Mouse (Mus musculus) gastrocnemius, postnatal 14 days (tissue): ENCODE data around the gene Fth1. TPM values are rescaled to one million over a fixed set of nuclear protein-coding genes. Genes with fewer than 3 reads are reported as not detected.
"Not testable (repeated sequence)": the region's sequence is repeated elsewhere in the genome, so short reads cannot be mapped to it uniquely, and the experiment has no call there.

Experiments used
- DNase-seq: peaks from one replicate; pipeline ENCODE4 v3.0.0; 2021; ENCODE audit warnings: mixed read lengths
- intact Hi-C: fragments of 180-260 bp; cut with DNase I; formaldehyde crosslinking; loops from one replicate; pipeline ENCODE4 v1.15.1; 2025; ENCODE audit warnings: low total_unique reads
- total RNA-seq, 2 experiments: library from RNA; stranded (reverse); gene quantifications; 2 replicates each; pipeline ENCODE4 v1.2.3; 2021

Fth1 gene
- total RNA-seq, 2 experiments from 2014 or later = 2,162 to 2,185 TPM

DNA sequence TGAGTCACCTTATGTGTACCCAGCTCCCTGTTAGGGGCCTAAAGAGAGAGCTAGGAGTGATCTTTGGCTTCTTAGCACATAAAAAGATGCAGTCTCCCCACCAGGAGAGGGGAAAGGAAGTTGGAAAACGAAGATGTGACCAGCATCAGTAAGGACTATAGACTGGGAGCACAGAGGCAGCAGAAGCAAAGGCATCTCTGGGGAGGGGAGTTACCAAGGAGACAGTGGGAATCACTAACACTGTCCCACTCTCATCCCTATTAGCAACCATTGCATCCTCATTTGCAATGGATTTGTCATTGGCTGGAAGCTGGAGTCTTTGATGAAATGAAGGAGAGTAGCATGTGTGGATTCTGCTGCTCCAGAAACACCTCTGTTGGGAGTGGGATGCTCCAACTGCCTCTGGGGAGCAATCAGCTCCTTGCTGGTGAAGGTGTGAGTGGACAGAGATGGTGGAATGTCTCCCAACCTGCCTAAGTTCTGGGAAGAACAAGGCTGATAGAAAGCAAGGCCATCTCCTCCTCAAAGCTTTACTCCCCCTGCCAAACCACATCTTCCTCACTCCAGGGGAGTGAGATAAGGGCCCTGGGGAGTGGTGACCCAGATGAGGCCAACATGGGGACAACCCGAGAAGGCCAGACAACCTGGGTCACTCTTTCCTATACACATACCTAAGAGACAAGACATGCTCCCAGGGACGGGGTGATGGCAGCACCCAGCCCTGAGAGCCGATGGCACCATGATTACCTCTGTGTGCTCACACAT, 23.6 kb upstream of the Fth1 start:
- intact Hi-C loops = no loop called here
- DNase-seq = no peak

- no peak for DNase-seq
- intact Hi-C loops = no loop called here
Measured at GRCm38 (mm10) chr19:9957965-9958364, 22.4 kb upstream of the Fth1 start.

DNA sequence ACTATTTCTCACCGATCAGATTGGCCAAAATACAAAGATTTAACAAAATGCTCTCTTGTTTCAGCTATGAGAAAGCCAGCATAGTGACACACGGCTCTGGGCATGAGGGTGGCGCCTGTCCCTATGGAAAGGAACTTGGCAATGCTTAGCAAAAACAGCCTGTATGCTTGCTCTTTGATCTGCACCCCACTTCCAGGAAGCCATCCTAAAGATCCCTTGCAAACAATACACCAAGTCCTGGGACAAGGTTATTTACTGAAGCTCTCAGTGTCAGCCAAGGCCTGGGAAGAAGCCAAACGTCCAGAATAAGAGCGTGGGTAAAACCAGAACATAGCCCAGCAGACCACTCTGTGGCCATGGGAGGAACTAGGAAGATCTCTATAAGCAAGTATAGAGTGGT, 19.6 kb upstream of the Fth1 start:
- DNase-seq = no peak
- intact Hi-C loops = no loop called here

- no peak for DNase-seq
- intact Hi-C loops = no loop called here
Measured at GRCm38 (mm10) chr19:9964205-9964916, 16.0 kb upstream of the Fth1 start.

DNA sequence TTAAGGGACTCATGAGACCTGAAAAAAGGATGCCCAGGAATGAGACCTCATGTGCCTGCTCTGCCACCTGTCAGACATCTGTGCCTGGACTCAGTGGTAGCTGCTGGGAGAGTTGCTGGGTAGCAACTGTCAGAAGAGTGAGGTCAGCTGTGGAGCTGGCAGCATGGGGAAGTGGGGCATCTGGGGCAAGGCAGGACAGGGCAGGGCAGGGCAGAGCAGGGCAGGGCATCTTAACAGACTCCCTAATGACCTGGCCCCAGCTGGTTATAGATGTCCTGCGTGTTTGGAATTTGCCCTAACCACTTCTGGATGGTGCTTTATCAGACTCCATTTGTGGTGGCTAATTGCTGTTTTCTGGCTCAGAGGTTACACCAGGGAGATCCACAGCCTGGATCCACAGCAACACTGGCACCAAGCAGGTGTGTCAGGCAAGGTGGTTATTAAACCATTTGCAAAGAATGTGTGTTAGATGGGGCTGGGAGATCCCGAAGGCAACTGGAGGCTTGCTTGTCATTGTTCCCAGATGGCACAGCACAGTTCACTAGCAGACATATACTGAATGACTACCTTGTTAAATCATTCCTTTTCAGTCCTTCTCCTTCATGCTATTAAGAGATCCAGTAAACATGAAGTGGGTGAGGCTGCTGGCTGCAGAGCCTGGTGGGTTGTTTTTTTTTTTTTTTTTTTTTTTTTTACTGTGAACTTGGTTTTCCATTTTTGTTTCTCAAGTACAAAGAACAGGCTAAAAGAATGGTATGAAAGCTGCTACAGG, 14.1 kb upstream of the Fth1 start:
- peak; percentile 36 for DNase-seq
- intact Hi-C loops = no loop called here

DNA sequence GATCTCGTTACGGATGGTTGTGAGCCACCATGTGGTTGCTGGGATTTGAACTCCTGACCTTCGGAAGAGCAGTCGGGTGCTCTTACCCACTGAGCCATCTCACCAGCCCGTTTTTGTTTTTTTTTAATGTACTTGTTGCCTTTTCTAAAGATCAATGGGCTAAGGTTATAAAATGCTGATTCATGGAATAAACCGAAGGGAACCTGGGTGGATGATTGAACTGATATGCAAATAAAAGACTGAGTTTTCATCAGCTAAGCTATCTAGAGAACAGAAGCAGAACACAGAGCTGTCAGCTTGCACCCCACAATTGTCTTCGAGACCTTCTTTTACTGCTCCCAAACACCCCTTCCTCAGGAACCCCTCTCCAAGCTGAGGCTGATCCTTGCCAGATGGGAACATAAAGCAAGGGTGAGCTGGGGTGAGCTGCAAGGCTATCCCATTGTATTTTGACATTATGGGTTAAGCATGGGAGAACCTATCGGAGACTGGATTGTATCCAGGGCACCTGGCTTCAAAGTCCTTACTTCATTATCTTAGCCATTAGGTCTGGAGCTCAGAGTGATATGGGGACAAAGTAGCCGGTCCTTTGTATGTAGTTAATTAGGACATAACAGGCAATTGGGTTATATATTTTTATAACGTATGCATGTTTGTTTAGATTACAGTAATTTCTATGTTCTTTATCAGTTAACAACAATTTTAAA, 12.2 kb upstream of the Fth1 start:
- DNase-seq = no peak
- intact Hi-C loops = no loop called here

DNA sequence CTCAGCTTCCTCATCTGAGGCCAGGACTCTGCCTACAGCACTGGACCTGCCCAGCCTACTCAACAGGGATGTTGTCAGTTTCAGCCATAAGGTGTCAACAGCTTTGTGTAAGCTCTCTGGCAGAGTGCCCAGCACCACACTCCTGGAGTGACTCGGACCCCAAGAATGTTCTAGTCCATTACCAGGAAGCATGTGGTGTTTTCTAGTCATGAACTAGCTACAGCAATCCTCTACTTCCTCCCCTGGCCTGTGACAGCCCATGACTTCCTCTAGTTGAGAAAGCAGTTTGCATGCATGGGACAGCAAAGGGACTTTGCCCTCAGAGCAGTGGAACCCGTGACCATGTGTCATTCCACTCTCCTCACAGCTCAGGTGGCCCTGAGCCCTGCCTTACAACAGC, 5.5 kb upstream of the Fth1 start:
- DNase-seq, intact Hi-C loops: not testable (repeated sequence)

- intact Hi-C loops = no loop called here
- no peak for DNase-seq
Measured at GRCm38 (mm10) chr19:9977085-9977484, 3.3 kb upstream of the Fth1 start.

GRCm38 (mm10) chr19:9978431-9978951, 1.9 kb upstream of the Fth1 start:
- DNase-seq = peak; percentile 81
- intact Hi-C loops = no loop called here

GRCm38 (mm10) chr19:9979156-9979555, 1.2 kb upstream of the Fth1 start:
- DNase-seq = no peak
- intact Hi-C loops = no loop called here

GRCm38 (mm10) chr19:9981621-9982020, 1.2 kb downstream of the Fth1 start:
- no peak for DNase-seq
- intact Hi-C loops = no loop called here

GRCm38 (mm10) chr19:9982151-9982851, 1.9 kb downstream of the Fth1 start:
- peak; percentile 97 for DNase-seq
- intact Hi-C loops = no loop called here

- intact Hi-C loops = no loop called here
- peak; percentile 77 for DNase-seq
Measured at GRCm38 (mm10) chr19:9982852-9983542, 2.6 kb downstream of the Fth1 start.

GRCm38 (mm10) chr19:9984111-9985055, 4.0 kb downstream of the Fth1 start:
- intact Hi-C loops = no loop called here
- DNase-seq = no peak

GRCm38 (mm10) chr19:9985190-9985899, 4.9 kb downstream of the Fth1 start:
- no peak for DNase-seq

GRCm38 (mm10) chr19:9985900-9986421, 5.6 kb downstream of the Fth1 start:
- intact Hi-C loops = no loop called here
- DNase-seq = no peak

More at GRCm38 (mm10) chr19:9985190-9985899, 4.9 kb downstream of the Fth1 start:
- intact Hi-C loops = no loop called here
